Mouse (Mus musculus): ENCODE data around the gene Slc22a22. TPM values are rescaled to one million over a fixed set of nuclear protein-coding genes. Genes with fewer than 3 reads are reported as not detected.

Gene Slc22a22
- not detected for polyA plus RNA-seq (2014; fragmentation: Illumina TruSeq; extraction: RNeasy Lipid Tissue Mini Kit (QIAGEN cat#74804))

GRCm38 (mm10) chr15:57477525-57477924 is at the start of gene Slc22a22:
Slc22a22 (minus strand) TSS chr15:57477625.

Measured in ovary, adult 10 weeks (tissue).